Mouse (Mus musculus): ENCODE measurements around the gene Smpdl3a. TPM values are rescaled to one million over a fixed set of nuclear protein-coding genes. Genes with fewer than 3 reads are reported as not detected.

The Smpdl3a gene
- total RNA-seq, 1 experiment: 0.49 TPM

- TF ChIP-seq CHD2 (IDR thresholded peaks at IDR 0.05; ENCODE audit: low read depth, low read length): no peak
- no peak for TF ChIP-seq ZNF384 (IDR thresholded peaks at IDR 0.05; ENCODE audit: low read depth, low read length)
- no peak for TF ChIP-seq MAFK (IDR thresholded peaks at IDR 0.05; ENCODE audit: insufficient read depth, low read depth, low read length)
- no peak for TF ChIP-seq HCFC1 (IDR thresholded peaks at IDR 0.05; ENCODE audit: borderline replicate concordance, insufficient read depth, low read length)
- TF ChIP-seq ZC3H11A (IDR thresholded peaks at IDR 0.05; ENCODE audit: borderline replicate concordance, low read depth, low read length): no peak
- DNase-seq (ENCODE audit: low read depth, low spot score): no peak
- Histone ChIP-seq H3K4me1 (ENCODE audit: control insufficient read depth in 2 of 2, insufficient read depth in 2 of 2, low read length in 2 of 2, poor library complexity in 1 of 2) (no peaks in the 10 kb centered on the region), H3K36me3 (ENCODE audit: control insufficient read depth, insufficient read depth, low read length, poor library complexity, severe bottlenecking) (no peaks in the 10 kb centered on the region), H3K27ac (ENCODE audit: insufficient read depth, low read depth, low read length, poor library complexity, severe bottlenecking) (no peak overlapping the region), H3K4me3 (ENCODE audit: insufficient read depth in 1 of 2, low read depth in 1 of 2, low read length in 2 of 2, poor library complexity in 1 of 2, severe bottlenecking in 1 of 2) (no peak overlapping the region), H3K9ac (ENCODE audit: insufficient read depth, low read depth, low read length, poor library complexity, severe bottlenecking) (no peak overlapping the region), H3K9me3 (ENCODE audit: control insufficient read depth, insufficient read depth, low read depth, low read length) (no peaks in the 10 kb centered on the region)
- in situ Hi-C loops (cut with MboI; ENCODE audit: low sequenced_read_pairs in 2 of 2, unreplicated experiment in 2 of 2): no loop called here
Measured at GRCm38 (mm10) chr10:57822473-57822872, 28.3 kb downstream of the Smpdl3a start.

- Histone ChIP-seq H3K27ac (ENCODE audit: insufficient read depth, low read depth, low read length, poor library complexity, severe bottlenecking) (no peak overlapping the region), H3K9ac (ENCODE audit: insufficient read depth, low read depth, low read length, poor library complexity, severe bottlenecking) (no peak overlapping the region), H3K36me3 (ENCODE audit: control insufficient read depth, insufficient read depth, low read length, poor library complexity, severe bottlenecking) (no peaks in the 10 kb centered on the region), H3K4me1 (ENCODE audit: control insufficient read depth in 2 of 2, insufficient read depth in 2 of 2, low read length in 2 of 2, poor library complexity in 1 of 2) (no peaks in the 10 kb centered on the region), H3K4me3 (ENCODE audit: insufficient read depth in 1 of 2, low read depth in 1 of 2, low read length in 2 of 2, poor library complexity in 1 of 2, severe bottlenecking in 1 of 2) (no peak overlapping the region), H3K9me3 (ENCODE audit: control insufficient read depth, insufficient read depth, low read depth, low read length) (no peaks in the 10 kb centered on the region)
- TF ChIP-seq MAFK (IDR thresholded peaks at IDR 0.05; ENCODE audit: insufficient read depth, low read depth, low read length): no peak
- TF ChIP-seq HCFC1 (IDR thresholded peaks at IDR 0.05; ENCODE audit: borderline replicate concordance, insufficient read depth, low read length): no peak
- no peak for TF ChIP-seq ZNF384 (IDR thresholded peaks at IDR 0.05; ENCODE audit: low read depth, low read length)
- no peak for TF ChIP-seq ZC3H11A (IDR thresholded peaks at IDR 0.05; ENCODE audit: borderline replicate concordance, low read depth, low read length)
- no peak for DNase-seq (ENCODE audit: low read depth, low spot score)
- in situ Hi-C loops (cut with MboI; ENCODE audit: low sequenced_read_pairs in 2 of 2, unreplicated experiment in 2 of 2): no loop called here
Measured at GRCm38 (mm10) chr10:57828649-57829048, 34.5 kb downstream of the Smpdl3a start.

DNA sequence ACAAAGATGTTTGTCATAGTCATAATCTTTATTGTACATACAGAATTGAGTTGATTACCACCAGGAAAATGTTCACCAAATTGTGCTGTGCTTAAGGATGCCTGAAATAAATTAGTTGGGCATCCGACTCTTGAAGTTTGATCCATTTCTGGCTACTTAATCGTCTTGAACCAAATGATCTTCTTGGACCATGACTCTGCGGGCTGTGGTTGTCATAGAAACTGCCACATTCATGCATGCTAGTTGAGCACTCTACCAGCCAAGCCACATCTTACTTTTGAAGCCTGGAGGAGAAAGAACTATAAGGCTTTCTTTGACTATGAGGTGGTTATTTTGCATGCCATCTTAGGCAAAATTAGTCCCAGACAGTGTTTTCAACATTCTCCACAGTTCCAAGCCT lies 35.5 kb downstream of the Smpdl3a start:
- no peak overlapping the region for H3K27ac ChIP-seq (ENCODE audit: insufficient read depth, low read depth, low read length, poor library complexity, severe bottlenecking)
- no peaks in the 10 kb centered on the region for H3K9me3 ChIP-seq (ENCODE audit: control insufficient read depth, insufficient read depth, low read depth, low read length)
- H3K9ac ChIP-seq (ENCODE audit: insufficient read depth, low read depth, low read length, poor library complexity, severe bottlenecking): no peak overlapping the region
- no peak for TF ChIP-seq ZC3H11A (IDR thresholded peaks at IDR 0.05; ENCODE audit: borderline replicate concordance, low read depth, low read length)
- TF ChIP-seq ZNF384 (IDR thresholded peaks at IDR 0.05; ENCODE audit: low read depth, low read length): no peak
- TF ChIP-seq CHD2 (IDR thresholded peaks at IDR 0.05; ENCODE audit: low read depth, low read length): no peak
- no peak for TF ChIP-seq MAFK (IDR thresholded peaks at IDR 0.05; ENCODE audit: insufficient read depth, low read depth, low read length)
- TF ChIP-seq HCFC1 (IDR thresholded peaks at IDR 0.05; ENCODE audit: borderline replicate concordance, insufficient read depth, low read length): no peak
- no peaks in the 10 kb centered on the region for H3K36me3 ChIP-seq (ENCODE audit: control insufficient read depth, insufficient read depth, low read length, poor library complexity, severe bottlenecking)
- in situ Hi-C loops (cut with MboI; ENCODE audit: low sequenced_read_pairs in 2 of 2, unreplicated experiment in 2 of 2): no loop called here
- H3K4me1 ChIP-seq (ENCODE audit: control insufficient read depth in 2 of 2, insufficient read depth in 2 of 2, low read length in 2 of 2, poor library complexity in 1 of 2): no peaks in the 10 kb centered on the region
- no peak for DNase-seq (ENCODE audit: low read depth, low spot score)
- H3K4me3 ChIP-seq (ENCODE audit: insufficient read depth in 1 of 2, low read depth in 1 of 2, low read length in 2 of 2, poor library complexity in 1 of 2, severe bottlenecking in 1 of 2): no peak overlapping the region

DNA sequence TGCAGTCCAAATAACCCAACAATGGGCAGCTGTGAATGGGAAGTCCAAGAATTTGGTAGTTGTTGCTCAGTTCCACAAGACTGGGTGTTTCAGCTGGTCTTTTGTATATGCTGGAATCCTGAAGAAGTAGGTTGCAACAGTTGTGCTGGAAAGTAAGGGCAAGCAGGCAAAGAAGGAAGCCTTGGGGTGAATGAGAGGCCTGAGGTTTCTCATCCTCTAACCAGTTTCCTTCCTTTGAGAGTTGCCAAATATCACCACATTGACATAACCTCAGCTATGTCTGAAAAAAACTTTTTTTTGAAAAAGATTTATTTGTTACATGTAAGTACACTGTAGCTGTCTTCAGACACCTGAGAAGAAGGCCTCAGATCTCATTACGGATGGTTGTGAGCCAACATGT lies 41.0 kb downstream of the Smpdl3a start:
- Histone ChIP-seq H3K27ac (ENCODE audit: insufficient read depth, low read depth, low read length, poor library complexity, severe bottlenecking) (no peak overlapping the region), H3K9me3 (ENCODE audit: control insufficient read depth, insufficient read depth, low read depth, low read length) (no peaks in the 10 kb centered on the region), H3K4me3 (ENCODE audit: insufficient read depth in 1 of 2, low read depth in 1 of 2, low read length in 2 of 2, poor library complexity in 1 of 2, severe bottlenecking in 1 of 2) (no peak overlapping the region), H3K9ac (ENCODE audit: insufficient read depth, low read depth, low read length, poor library complexity, severe bottlenecking) (no peak overlapping the region), H3K36me3 (ENCODE audit: control insufficient read depth, insufficient read depth, low read length, poor library complexity, severe bottlenecking) (no peaks in the 10 kb centered on the region), H3K4me1 (ENCODE audit: control insufficient read depth in 2 of 2, insufficient read depth in 2 of 2, low read length in 2 of 2, poor library complexity in 1 of 2) (no peaks in the 10 kb centered on the region)
- TF ChIP-seq ZC3H11A (IDR thresholded peaks at IDR 0.05; ENCODE audit: borderline replicate concordance, low read depth, low read length) (no peak), MAFK (IDR thresholded peaks at IDR 0.05; ENCODE audit: insufficient read depth, low read depth, low read length) (no peak), CHD2 (IDR thresholded peaks at IDR 0.05; ENCODE audit: low read depth, low read length) (no peak), ZNF384 (IDR thresholded peaks at IDR 0.05; ENCODE audit: low read depth, low read length) (no peak)
- in situ Hi-C loops (cut with MboI; ENCODE audit: low sequenced_read_pairs in 2 of 2, unreplicated experiment in 2 of 2): no loop called here
- DNase-seq (ENCODE audit: low read depth, low spot score): no peak

DNA sequence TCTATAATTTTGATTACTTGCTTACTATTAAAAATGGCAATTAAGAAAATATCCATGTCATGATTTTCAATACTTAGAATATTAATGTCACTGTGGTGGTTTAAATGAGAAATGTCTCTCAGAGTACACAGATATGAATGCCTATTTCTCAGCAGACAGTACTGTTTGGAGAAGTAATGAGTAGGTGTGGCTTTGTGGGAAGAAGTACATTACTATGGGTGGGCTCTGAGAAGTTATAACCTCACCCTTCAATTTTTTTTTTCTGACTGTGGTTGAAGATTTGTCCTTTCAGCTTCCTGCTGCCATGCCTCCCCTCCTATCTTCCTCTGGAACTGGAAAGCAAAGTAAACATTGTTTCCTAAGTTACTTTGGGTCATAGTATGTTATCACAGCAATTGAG lies 41.8 kb downstream of the Smpdl3a start:
- TF ChIP-seq HCFC1 (IDR thresholded peaks at IDR 0.05; ENCODE audit: borderline replicate concordance, insufficient read depth, low read length): no peak
- TF ChIP-seq CHD2 (IDR thresholded peaks at IDR 0.05; ENCODE audit: low read depth, low read length): no peak
- TF ChIP-seq ZC3H11A (IDR thresholded peaks at IDR 0.05; ENCODE audit: borderline replicate concordance, low read depth, low read length): no peak
- TF ChIP-seq MAFK (IDR thresholded peaks at IDR 0.05; ENCODE audit: insufficient read depth, low read depth, low read length): no peak
- TF ChIP-seq ZNF384 (IDR thresholded peaks at IDR 0.05; ENCODE audit: low read depth, low read length): no peak
- no peak overlapping the region for H3K9ac ChIP-seq (ENCODE audit: insufficient read depth, low read depth, low read length, poor library complexity, severe bottlenecking)
- H3K9me3 ChIP-seq (ENCODE audit: control insufficient read depth, insufficient read depth, low read depth, low read length): no peaks in the 10 kb centered on the region
- H3K36me3 ChIP-seq (ENCODE audit: control insufficient read depth, insufficient read depth, low read length, poor library complexity, severe bottlenecking): no peaks in the 10 kb centered on the region
- no peak overlapping the region for H3K4me3 ChIP-seq (ENCODE audit: insufficient read depth in 1 of 2, low read depth in 1 of 2, low read length in 2 of 2, poor library complexity in 1 of 2, severe bottlenecking in 1 of 2)
- no peaks in the 10 kb centered on the region for H3K4me1 ChIP-seq (ENCODE audit: control insufficient read depth in 2 of 2, insufficient read depth in 2 of 2, low read length in 2 of 2, poor library complexity in 1 of 2)
- no peak overlapping the region for H3K27ac ChIP-seq (ENCODE audit: insufficient read depth, low read depth, low read length, poor library complexity, severe bottlenecking)
- no peak for DNase-seq (ENCODE audit: low read depth, low spot score)
- in situ Hi-C loops (cut with MboI; ENCODE audit: low sequenced_read_pairs in 2 of 2, unreplicated experiment in 2 of 2): no loop called here
